Mouse (Mus musculus) small intestine, adult 2 months (tissue): ENCODE data around the gene Tmem108.

Experiments
- CTCF ChIP-seq: fragments of 200-500 bp; IDR thresholded peaks from 2 replicates; pipeline ENCODE4 v1.5.1; 2012; ENCODE audit warnings: low read depth, mild to moderate bottlenecking, control low read depth, inconsistent platforms, low read length, moderate library complexity, mixed read lengths; ENCODE audit not compliant: insufficient replicate concordance, insufficient read length; ENCODE audit errors: extremely low read depth
- POLR2A ChIP-seq: fragments of 200-500 bp; IDR thresholded peaks from 2 replicates; pipeline ENCODE4 v1.6.1; 2012; ENCODE audit warnings: low read depth, mild to moderate bottlenecking, control low read depth, inconsistent platforms, low read length, moderate library complexity

- no peak for TF ChIP-seq POLR2A
- TF ChIP-seq CTCF, result no peak
Observed at GRCm38 (mm10) chr9:103584865-103585264, 176.8 kb downstream of the Tmem108 start.
